Mouse (Mus musculus) left cerebral cortex, adult 9 months (tissue): ENCODE results near the gene P2rx4.

Experiments
- DNase-seq, 2 experiments: peaks; one replicate each; pipeline ENCODE4 v3.0.0; 2022; ENCODE audit warnings: low spot score in 2 of 2

Gene P2rx4

DNA sequence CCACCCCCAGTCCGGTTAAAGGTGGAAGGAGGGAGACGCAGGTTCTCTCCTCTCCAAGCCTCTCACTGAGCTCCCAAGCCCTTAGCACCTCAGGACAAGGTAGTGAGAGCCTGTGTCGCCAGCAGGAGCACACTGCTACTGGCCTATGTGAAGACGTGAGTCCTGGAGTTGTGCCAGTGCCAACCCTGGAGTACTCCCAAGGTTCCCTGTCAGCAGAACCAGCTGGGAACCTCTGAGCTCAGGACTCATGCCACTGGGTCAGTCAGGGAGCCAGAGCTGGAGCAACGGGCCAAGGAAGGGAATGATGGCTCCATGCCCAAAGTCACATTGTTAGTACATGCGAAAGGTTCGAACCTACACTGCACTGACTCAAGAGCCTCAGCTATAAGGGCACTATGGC lies 49.3 kb downstream of the P2rx4 start:
- no peak for DNase-seq

DNA sequence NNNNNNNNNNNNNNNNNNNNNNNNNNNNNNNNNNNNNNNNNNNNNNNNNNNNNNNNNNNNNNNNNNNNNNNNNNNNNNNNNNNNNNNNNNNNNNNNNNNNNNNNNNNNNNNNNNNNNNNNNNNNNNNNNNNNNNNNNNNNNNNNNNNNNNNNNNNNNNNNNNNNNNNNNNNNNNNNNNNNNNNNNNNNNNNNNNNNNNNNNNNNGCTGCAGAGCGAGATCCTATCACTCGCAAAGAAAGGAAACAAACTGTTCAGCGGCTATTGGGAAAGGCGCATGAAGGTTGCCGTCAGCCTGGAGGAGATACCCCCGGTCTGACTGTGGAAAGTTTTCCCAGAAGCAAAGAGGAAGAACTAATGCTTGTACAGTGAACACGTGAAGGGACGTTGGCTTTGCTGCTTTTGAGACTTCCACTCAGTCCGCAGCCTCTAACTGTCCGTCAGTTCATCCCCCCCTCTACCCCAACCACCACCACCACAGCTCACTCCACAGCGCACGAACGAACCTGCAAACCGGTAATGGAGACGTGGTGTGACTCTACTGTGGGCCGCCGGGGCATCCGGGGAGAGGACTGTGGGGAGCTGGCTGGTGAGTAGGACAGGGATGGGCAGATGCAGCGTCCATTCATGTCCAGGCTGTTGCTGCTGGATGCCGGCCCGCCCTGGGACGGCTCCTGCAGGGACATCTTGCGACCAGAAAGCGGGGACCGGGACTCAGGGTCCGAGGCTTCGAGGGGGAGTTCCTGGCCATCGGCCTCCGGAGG lies 56.1 kb downstream of the P2rx4 start:
- no peak for DNase-seq

DNA sequence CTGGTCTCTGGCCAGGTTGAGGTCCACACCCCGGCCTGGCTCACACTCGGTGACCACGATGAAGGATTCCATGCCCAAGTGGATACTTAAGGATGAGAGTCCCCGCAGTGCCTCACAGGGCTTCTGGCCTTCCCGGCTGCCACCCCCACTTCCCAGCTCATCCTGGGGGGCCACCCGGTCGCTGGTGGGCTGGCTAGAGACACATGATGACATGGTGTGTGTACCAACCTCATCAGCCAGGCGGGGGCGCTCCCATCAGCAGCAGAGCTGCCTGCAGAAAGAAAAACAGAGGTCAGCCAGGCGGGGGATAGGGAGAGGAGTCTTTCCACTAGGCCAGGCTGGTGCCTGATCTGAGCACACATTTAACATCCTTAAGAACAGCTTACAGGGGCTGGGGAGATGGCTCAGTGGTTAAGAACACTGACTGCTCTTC lies 56.7 kb downstream of the P2rx4 start:
- no peak for DNase-seq

DNA sequence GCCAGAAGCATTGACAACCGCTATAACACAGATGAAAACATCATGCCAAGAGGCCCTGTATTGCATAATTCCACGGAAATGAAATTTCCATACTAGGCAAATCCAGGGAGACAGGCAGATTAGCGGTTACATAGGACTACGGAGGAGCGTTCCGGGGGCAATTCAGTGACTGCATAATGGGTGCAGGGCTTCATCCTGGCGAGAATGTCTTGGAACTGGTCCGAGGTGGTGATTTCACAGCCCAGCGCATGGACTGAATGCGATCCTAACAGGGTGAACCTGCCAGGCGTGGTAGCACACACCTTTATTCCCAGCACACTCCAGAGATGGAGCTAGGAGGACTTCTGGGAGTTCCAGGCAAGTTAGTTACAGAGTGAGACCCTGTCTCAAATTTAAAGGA lies 59.9 kb downstream of the P2rx4 start:
- no peak for DNase-seq

DNA sequence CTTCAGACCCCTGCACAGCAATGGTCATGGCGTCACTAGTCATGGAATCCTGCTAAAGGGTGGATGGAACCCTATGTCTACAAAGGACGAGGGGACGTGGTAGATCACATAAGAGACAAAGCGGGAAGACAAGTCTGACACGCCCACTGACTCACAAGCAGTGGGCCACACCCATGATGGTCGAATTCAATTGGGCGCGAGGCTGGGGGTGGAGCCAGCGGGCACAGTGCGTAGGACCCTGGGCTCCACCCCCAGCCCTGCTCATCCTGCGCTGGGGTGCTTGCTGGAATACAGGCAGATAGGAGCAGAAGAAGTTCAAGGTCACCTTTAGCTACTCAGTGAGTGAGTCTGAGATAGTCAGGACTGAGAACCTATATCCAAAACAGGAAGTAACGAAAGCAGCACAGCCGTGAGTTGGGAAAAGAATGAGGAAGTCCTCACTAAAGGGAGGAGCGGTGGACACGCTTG lies 61.8 kb downstream of the P2rx4 start:
- no peak for DNase-seq

DNA sequence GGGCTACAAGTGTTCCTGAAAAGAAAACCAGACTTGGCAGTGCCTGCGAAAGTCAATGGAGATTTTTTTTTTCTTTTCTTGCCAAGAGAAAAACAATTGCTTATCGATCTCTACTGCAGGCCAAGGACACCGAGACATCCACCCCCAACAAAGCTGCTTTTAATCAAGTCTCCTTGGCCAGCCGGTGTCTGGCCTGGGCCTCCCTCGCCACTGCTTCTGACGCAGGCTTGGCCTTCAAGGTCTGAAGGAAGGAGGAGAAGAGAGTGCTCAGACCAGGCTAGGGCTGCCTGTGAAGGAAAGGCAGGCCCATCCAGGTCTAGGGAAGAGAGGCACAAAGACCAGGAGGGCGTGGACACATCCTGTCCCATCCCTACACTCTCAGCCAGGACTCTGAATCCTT lies 63.0 kb downstream of the P2rx4 start:
- no peak for DNase-seq

DNA sequence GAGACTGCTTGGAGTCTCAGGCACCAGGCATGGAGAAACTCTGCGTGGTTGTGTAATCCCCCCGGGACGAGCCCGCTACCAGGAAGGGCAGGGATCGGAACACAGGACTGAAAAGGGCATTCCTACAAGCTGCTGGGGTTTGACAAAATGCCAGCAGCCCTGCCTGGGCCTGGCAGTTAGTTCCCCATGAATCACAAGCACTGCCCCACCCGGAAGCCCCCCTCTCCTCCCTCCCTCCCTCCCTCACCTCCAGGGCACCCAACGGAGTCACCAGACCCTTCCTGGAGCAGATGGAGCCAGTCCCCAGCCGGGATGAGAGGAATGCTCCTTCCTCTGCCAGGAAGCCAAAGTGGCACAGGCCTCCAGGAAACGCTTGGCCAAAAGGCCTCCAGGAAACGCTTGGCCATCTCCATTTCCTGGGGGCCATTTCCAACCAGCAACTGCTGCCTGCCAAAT lies 63.5 kb downstream of the P2rx4 start:
- DNase-seq = no peak

DNA sequence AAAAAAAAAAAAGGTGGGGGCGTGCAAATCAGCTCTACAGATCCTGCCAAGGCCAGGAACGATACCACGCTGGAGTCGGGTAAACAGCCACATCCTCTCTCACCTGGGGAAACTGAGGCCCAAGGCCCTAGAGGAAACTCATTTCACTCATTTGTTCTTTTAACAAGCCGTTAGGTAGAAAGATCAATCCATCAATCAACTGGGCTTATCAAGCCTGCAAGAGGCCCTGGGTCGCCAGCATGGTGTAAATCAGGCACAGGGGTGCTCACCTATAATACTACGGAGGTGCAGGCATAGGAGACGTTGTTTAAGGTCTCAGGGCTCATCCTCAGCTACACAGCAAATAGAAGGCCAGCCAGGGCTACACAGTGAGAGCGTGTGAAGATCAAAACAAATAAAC lies 64.1 kb downstream of the P2rx4 start:
- DNase-seq = no peak

DNA sequence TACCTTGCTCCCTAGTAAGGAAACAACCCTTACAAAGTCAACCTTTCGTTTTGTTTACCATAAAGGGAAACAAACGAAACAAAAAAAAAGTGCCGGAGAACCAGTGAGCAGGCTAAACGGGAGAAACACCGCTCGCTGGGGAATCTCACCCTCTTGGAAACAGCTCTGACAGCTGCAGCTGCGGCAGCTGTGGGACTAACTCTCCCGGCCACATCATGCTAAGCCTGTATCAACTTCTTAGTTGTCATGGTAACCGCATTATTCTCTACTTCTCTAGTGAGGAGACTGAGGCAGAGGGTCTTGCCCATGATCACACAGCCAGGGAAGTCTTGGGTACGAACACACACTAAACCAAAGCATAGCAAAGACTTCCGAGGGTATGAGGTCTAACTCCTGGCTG lies 66.4 kb downstream of the P2rx4 start:
- DNase-seq = no peak

DNA sequence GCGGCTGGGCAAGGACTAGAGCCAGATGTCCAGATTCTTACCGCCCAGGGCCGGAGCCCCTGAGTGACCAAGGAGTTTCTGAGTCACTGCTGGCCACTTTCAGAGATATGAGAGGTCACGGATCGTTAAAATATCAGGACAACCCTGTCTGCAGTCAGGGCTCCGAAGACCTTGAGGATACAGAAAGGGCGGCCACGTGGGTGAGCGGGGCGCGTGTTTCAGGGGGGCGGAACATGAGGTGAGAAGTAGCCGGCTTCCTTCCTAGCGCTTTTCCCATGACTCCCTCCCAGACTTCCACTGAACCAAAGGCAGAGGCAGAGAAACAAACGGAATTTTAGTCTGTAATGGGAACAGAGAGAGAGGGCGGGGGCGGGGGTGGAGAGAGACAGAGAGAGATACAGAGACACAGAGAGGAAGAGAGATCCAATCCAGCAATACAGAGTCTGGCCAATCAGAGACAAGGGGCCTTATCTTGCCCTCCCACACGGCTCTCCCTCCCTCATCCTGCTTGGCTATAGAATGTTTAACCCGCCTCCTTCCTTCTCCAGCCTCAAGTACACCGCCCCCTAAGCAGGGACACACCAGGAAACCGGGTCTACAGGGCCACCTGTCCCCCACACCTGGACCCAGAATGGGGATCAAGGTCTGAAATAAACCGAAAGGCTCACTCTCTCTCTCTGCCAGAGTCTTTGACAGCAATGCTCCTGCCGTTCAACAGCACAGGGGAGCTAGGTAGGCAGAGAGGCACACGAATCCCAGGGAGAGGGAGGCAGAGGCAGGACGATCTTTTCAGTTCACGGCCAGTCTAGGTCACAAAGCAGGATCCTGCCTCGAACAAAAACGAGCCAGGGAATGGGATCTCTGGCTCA lies 67.6 kb downstream of the P2rx4 start:
- DNase-seq = peak in 1 of 2 experiments; percentile 69

DNA sequence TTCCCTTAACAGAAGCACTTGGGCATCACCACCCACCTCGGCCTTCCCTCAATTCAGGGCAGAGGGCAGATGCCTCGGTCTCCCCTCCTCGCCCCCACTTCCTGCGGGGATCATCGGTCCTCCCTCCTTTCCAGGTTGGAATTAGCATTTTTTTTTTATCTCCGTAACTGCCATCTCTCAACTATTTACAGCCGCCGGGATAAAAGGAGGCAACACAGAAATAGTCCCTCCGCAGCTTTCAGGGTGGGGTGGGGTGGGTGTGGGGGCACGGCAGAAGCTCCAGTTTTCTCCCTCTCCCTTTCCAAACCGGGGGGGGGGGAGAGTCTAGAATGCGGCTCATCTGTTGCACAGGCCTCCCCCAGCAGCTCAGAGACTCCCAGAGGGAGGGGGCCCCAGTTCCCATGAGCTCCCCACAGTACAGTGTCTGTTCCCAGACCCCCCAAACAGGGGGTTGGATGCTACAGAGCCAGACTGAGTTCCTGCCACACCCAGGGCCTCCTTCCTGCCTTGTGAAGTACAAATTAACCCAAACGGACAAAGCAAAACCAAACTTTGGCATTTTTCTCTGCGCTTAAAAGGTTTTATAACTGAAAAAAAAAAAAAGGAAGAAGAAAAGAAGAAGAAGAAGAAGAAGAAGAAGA lies 68.4 kb downstream of the P2rx4 start:
- no peak for DNase-seq

DNA sequence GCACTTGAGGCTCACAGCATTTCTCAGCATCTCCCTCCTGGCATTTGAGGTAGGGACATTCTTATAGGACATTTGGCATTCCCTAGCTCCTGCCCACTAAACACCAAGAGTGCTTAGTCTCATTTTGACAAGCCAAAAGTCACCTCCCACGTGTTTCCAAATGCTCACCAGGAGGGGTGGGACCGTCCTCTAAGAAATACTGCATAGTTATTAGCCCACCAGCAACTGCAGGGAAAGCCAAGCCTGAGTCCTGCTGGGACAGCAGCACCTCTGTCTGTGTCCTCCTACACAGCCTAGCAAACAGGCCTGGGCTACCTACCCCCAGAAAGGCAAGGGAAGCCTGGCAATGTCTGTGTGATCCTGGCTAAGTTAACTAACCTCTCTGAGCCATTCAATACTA lies 70.0 kb downstream of the P2rx4 start:
- peak; percentile 51 to 64 for DNase-seq

DNA sequence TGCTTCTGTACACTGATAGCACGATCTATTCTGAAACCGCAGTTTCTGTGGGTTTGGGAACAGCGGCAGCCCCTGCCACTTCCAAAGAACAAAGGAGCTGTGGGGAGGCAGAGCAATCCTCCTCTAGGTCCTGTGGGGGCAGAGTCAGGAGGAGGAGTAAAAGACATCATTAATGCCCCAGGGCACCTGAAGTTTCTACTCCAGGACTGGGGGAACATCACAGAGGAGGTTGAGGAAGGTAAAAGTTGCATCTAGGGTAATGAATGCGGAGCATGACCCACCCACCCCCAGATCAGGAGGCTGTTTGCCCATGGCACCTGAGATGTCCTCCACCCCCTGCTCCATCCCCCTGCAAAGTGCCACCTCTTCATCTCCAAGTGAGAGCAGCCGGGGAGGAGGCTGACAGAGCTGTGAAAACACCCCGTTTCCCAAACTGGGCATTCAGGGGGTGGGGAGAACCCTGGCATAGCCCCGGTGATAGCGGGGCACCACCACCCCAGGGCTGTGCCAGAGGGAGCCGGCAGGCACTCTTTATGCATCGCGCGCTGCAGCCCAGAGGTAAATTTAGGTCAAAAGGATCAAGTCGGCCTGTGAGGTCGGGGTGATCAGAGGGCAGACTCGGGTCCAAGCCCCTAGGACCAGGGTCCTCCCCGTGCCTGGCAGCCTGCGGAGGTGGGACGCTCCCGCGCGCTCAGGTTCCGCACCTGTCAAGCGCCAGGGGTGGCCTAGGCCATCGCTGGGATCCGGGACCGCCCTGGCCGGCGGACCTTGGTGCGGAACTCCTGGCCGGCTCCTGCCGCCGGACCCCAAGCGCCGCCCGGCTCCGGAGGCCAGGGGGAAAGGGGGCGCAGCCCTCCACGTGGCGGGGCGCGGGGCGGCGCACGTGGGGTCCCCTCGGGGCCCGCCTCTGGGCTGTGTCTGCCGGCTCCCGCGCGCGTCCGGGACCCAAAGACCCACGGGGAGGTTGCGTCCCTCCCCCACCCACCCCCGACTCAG lies 71.2 kb downstream of the P2rx4 start:
- DNase-seq = peak in 1 of 2 experiments; percentile 45
